Mouse (Mus musculus): ENCODE measurements around the gene Lyzl6. TPM values are rescaled to one million over a fixed set of nuclear protein-coding genes. Genes with fewer than 3 reads are reported as not detected.

Gene Lyzl6
- total RNA-seq, 2 experiments from 2014 or later, result not detected

DNA sequence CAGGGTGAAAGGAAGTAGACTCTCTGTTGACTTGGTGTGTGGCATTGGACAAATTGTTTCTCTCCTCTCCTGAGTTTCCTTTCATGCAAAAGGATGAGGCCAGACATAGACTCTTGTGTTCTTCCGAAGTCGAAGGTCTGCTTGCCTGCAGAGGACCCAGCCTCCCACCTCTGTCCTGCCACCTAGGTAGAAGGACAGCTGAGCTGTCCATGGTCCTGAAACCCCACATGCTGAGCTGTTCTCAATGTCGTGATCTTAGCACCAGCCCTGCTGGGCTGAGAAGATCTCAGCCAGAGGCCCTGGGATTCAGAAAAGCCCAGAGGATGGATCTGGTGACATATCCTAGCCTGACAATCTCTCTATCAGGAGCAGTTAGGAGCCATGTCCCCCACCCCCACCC, 17.8 kb upstream of the Lyzl6 start:
- H3K4me3 ChIP-seq, result no peak overlapping the region
- TF ChIP-seq CTCF (conservative IDR thresholded peaks at IDR 0.05), result no peak
- no peak for DNase-seq (ENCODE audit: low spot score in 2 of 2)
- H3K27ac ChIP-seq, result no peak overlapping the region

GRCm38 (mm10) chr11:103653359-103653965, 14.8 kb upstream of the Lyzl6 start:
- H3K27ac ChIP-seq, result peak overlapping the region; percentile 82
- no peak overlapping the region for H3K4me3 ChIP-seq
- TF ChIP-seq CTCF (conservative IDR thresholded peaks at IDR 0.05), result no peak
- DNase-seq (ENCODE audit: low spot score in 2 of 2), result peak; percentile 56 to 71

GRCm38 (mm10) chr11:103651426-103651825, 12.7 kb upstream of the Lyzl6 start:
- DNase-seq (ENCODE audit: low spot score in 2 of 2), result peak in 1 of 2 experiments; percentile 69
- Histone ChIP-seq H3K4me3 (peak overlapping the region; percentile 59), H3K27ac (peak overlapping the region; percentile 82)
- TF ChIP-seq CTCF (conservative IDR thresholded peaks at IDR 0.05), result no peak

GRCm38 (mm10) chr11:103649983-103650493, 11.3 kb upstream of the Lyzl6 start:
- DNase-seq (ENCODE audit: low spot score in 2 of 2), result no peak
- Histone ChIP-seq H3K27ac (peak overlapping the region; percentile 95), H3K4me3 (peak overlapping the region; percentile 59)
- no peak for TF ChIP-seq CTCF (conservative IDR thresholded peaks at IDR 0.05)

DNA sequence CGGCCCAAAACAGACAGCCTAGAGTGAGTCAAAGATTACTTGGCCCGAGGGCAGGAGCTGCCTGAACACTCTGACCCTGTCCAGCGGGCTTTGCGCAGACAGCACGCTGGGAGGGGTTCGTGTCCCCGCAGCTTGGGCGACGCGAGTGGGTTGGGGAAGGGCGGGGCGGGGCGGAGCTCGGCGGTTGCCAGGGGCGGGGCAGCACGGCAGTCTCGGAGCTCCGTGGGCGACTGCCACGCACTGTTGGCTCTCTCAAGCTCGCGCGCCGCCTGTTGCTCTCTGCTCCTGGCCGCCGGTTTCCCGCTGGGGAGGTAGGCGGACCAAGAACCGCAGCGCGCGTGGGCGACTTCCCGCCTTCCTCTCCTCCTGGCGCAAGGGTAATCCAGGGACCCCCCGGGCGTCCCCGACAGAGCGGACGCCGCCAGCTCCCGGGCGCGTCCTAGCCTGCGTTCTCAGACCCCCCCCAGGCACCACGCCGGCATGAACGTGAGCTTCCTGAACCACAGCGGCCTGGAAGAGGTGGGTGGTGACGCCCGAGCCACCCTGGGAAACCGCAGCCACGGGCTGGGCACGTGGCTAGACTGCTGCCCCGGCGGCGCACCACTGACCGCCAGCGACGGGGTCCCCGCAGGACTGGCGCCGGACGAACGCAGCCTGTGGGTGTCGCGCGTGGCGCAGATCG, 10.8 kb upstream of the Lyzl6 start, which contains the start of gene Rprml:
TSS of gene Rprml (plus strand) at position 270 of the 682 bp plus-strand sequence.
- Histone ChIP-seq H3K27ac (peak within 1 kb of the TSS; percentile 95), H3K4me3 (peak within 1 kb of the TSS; percentile 59)
- peak; percentile 78 to 86 for DNase-seq (ENCODE audit: low spot score in 2 of 2)
- TF ChIP-seq CTCF (conservative IDR thresholded peaks at IDR 0.05), result no peak

GRCm38 (mm10) chr11:103648656-103649055, 10.0 kb upstream of the Lyzl6 start:
- Histone ChIP-seq H3K27ac (peak overlapping the region; percentile 95), H3K4me3 (peak overlapping the region; percentile 59)
- peak in 1 of 2 experiments; percentile 24 for DNase-seq (ENCODE audit: low spot score in 2 of 2)
- no peak for TF ChIP-seq CTCF (conservative IDR thresholded peaks at IDR 0.05)

- Histone ChIP-seq H3K4me3 (no peak overlapping the region), H3K27ac (peak overlapping the region; percentile 95; the same call in 1 of the 2 replicates)
- peak in 1 of 2 experiments; percentile 9 for DNase-seq (ENCODE audit: low spot score in 2 of 2)
- TF ChIP-seq CTCF (conservative IDR thresholded peaks at IDR 0.05), result no peak
Measured at GRCm38 (mm10) chr11:103647921-103648620, 9.4 kb upstream of the Lyzl6 start.

DNA sequence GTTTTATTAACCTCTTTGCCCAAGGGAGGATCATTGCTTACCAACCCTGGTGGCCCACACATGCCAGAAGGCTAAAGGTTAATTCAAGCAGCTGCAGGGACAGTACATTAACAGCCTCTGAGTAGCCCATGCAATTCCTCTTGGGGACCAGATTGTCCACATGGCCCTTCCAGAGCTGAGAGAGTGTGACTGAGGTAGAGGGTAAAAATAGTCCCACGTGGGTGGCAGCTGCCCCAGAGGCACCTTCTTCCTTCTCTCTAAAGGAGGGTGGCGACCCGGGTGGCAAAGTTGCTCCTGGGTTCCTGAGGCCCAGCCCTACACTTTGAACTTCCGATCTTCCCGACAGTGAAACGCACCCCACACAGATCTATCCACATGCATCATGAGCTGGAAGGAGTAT, 7.6 kb upstream of the Lyzl6 start:
- Histone ChIP-seq H3K27ac (no peak overlapping the region), H3K4me3 (no peak overlapping the region)
- no peak for TF ChIP-seq CTCF (conservative IDR thresholded peaks at IDR 0.05)
- DNase-seq (ENCODE audit: low spot score in 2 of 2), result peak in 1 of 2 experiments; percentile 4

- peak in 1 of 2 experiments; percentile 3 for DNase-seq (ENCODE audit: low spot score in 2 of 2)
- TF ChIP-seq CTCF (conservative IDR thresholded peaks at IDR 0.05), result no peak
- Histone ChIP-seq H3K4me3 (no peak overlapping the region), H3K27ac (no peak overlapping the region)
Measured at GRCm38 (mm10) chr11:103645731-103646130, 7.0 kb upstream of the Lyzl6 start.

DNA sequence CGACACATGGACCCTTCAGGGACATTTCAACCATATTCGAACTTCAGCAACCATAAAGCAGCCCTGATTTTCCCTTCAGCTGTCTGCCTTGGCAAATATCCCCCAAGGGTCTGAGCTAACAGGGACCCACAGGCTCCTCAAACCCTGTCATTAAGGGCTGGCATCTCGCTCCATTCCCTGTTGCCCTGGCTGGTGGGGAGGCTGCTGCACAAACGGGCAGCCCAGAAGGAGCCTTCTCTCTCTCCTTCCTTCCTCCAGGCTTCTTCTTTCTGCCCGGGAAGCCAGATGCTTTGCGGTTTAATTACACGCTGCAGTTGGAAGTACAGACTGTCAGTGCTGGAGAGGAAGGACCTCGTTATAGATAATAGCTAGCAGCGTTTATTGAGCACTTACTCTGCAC, 4.5 kb upstream of the Lyzl6 start:
- H3K4me3 ChIP-seq, result no peak overlapping the region
- no peak for TF ChIP-seq CTCF (conservative IDR thresholded peaks at IDR 0.05)
- DNase-seq (ENCODE audit: low spot score in 2 of 2), result peak in 1 of 2 experiments; percentile 11
- peak overlapping the region; percentile 60 for H3K27ac ChIP-seq

DNA sequence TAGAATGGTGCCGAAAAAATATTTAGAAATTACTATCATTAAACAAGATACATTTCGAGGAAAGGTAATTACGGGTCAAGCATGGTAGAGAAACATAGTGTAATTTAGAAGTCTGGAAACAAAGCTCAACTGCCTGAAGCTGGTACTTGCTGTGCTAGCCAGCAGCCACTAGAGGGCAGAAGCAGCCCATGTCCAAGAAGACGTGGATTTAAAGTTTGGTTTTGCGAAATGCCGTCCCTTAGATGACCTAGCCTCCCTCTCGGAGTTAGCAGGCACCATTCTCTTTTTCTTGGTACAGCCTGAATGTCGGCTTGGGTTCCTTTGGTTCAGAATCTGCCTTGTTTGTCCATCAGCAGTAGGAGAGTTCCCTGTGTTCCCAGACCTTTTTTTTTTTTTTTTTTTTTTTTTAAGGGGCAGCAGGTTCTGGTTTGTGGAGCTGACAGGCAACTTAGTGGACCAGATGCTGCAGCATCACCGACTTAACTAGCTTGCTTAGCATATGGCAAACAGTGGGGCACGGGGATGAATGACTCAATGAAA, 787 bp upstream of the Lyzl6 start:
- H3K4me3 ChIP-seq, result no peak overlapping the region
- DNase-seq (ENCODE audit: low spot score in 2 of 2), result peak; percentile 67 to 80
- peak; percentile 95 for TF ChIP-seq CTCF (conservative IDR thresholded peaks at IDR 0.05)
- H3K27ac ChIP-seq, result no peak overlapping the region

DNA sequence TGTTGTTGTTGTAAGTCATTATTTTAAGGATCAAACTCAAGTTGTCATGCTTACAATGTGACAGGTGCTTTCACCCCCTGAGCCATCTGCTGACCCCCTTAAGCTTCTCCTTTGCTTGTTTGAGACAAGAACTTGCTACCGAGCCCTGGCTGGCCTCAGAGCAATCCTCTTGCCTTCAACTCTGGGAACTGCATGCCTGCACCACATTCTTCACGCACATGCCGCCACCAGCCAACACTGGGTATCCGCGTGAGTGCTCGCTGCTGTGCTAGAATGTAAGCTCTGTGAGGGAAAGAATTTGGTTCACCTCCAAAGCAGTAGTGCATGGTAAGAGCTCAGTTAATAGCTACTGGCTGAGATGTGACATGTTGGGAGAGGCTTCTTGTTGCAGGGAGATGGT, 2.4 kb downstream of the Lyzl6 start:
- no peak for DNase-seq (ENCODE audit: low spot score in 2 of 2)
- Histone ChIP-seq H3K4me3 (no peak overlapping the region), H3K27ac (no peak overlapping the region)
- TF ChIP-seq CTCF (conservative IDR thresholded peaks at IDR 0.05), result no peak

DNA sequence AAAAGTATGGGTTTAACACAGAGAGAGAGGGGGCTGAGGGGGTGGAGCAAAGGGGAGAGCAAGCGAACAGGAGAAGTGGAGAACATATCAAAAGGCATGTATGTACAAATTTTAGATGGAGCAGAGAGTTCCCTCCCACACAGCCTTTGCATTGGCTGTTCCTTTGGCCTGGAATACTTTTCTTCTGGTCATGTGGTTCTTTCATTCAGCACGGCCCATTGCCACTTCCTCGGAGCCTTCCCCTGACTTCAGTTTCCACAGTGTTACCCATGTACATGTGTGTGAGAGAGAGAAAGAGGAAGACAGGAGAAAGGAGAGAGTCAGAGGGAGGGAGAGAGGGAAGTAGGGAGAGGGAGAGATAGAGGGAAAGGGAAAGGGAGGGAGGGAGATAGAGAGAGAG, 3.2 kb downstream of the Lyzl6 start:
- Histone ChIP-seq H3K27ac (no peak overlapping the region), H3K4me3 (no peak overlapping the region)
- no peak for DNase-seq (ENCODE audit: low spot score in 2 of 2)
- TF ChIP-seq CTCF (conservative IDR thresholded peaks at IDR 0.05), result no peak

All from layer of hippocampus, adult 2 months (tissue).